ENCODE assay signal across 13 mouse cellular contexts in genomic region chr16:92653816-92654215, GRCm38 (mm10).
A peak's percentile ranks its signal among the peaks of the same experiment; 100 is the strongest.
DNase-seq lines count a peak whose midpoint lies in the region; ATAC-seq lines count a peak whose summit lies in the region.
"Had no signal": no experiment of that assay in that cellular context is flagged by ENCODE, and none has a peak within 500 bp of the region (broad histone marks: within the 10 kb centered on the region; RNA-seq: fewer than 3 reads in every experiment).

No protein-coding gene starts in this region.

- DNase-seq in embryonic facial prominence, embryonic 10.5 days (ENCODE audit: low spot score), result no peak
- peak; percentile 75 for DNase-seq in 3134 (ENCODE audit: extremely low read depth, insufficient read length, low spot score)
- peak; percentile 86 for DNase-seq in embryonic facial prominence, embryonic 14.5 days (ENCODE audit: low spot score)
- peak; percentile 32 for DNase-seq in lung, postnatal 25 days (ENCODE audit: low spot score)
- no peak for DNase-seq in midbrain, embryonic 10.5 days (ENCODE audit: low spot score)
- no peak for DNase-seq in left cerebral cortex, adult 18-20 months (ENCODE audit: low spot score in 2 of 2)
- DNase-seq: adrenal gland, adult 8-10 months; cerebellum, adult 11-12 months; right cerebral cortex, postnatal 4 days had no signal

- peaks cover 38% of the 10 kb centered on the region for H3K4me1 ChIP-seq in embryonic facial prominence, embryonic 12.5 days
- peaks cover 44% of the 10 kb centered on the region for H3K4me1 ChIP-seq in embryonic facial prominence, embryonic 10.5 days
- peaks cover 21% of the 10 kb centered on the region for H3K4me1 ChIP-seq in embryonic facial prominence, embryonic 14.5 days (ENCODE audit: control insufficient read depth, insufficient read depth, low read length)
- H3K4me1 ChIP-seq in intestine, embryonic 15.5 days (replicated peaks), result 0 out of 2 replicates have a peak, but pooled peaks cover 2% of the 10 kb centered on the region
- H3K4me1 ChIP-seq in midbrain, embryonic 10.5 days, result peaks cover 26% of the 10 kb centered on the region

- peaks cover 3% of the 10 kb centered on the region; the same call in 1 of the 2 replicates for H3K9me3 ChIP-seq in embryonic facial prominence, embryonic 12.5 days
- H3K9me3 ChIP-seq in embryonic facial prominence, embryonic 10.5 days, result no peaks in the 10 kb centered on the region
- H3K9me3 ChIP-seq in embryonic facial prominence, embryonic 14.5 days (ENCODE audit: control insufficient read depth, low read length), result no peaks in the 10 kb centered on the region
- H3K9me3 ChIP-seq in intestine, embryonic 15.5 days, result no peaks in the 10 kb centered on the region
- no peaks in the 10 kb centered on the region for H3K9me3 ChIP-seq in midbrain, embryonic 10.5 days (replicated peaks)
- H3K9me3 ChIP-seq: heart, embryonic 10.5 days had no signal

- WGBS in embryonic facial prominence, embryonic 12.5 days, result 28% methylated on average over 5 of the region's 5 CpGs
- 55% methylated on average over 5 of the region's 5 CpGs for WGBS in embryonic facial prominence, embryonic 10.5 days
- 35% methylated on average over 5 of the region's 5 CpGs for WGBS in embryonic facial prominence, embryonic 14.5 days
- 47% methylated on average over 5 of the region's 5 CpGs for WGBS in intestine, embryonic 15.5 days
- 66% methylated on average over 5 of the region's 5 CpGs for WGBS in midbrain, embryonic 10.5 days

- no peak overlapping the region for H3K4me3 ChIP-seq in embryonic facial prominence, embryonic 12.5 days
- no peak overlapping the region for H3K4me3 ChIP-seq in embryonic facial prominence, embryonic 10.5 days
- H3K4me3 ChIP-seq in embryonic facial prominence, embryonic 14.5 days (ENCODE audit: low read depth, low read length), result no peak overlapping the region
- no peak overlapping the region for H3K4me3 ChIP-seq in intestine, embryonic 15.5 days (replicated peaks)
- H3K4me3 ChIP-seq in midbrain, embryonic 10.5 days, result no peak overlapping the region
- H3K4me3 ChIP-seq: heart, embryonic 10.5 days had no signal

- no peak overlapping the region for H3K4me2 ChIP-seq in embryonic facial prominence, embryonic 12.5 days (replicated peaks)
- no peak overlapping the region for H3K4me2 ChIP-seq in embryonic facial prominence, embryonic 14.5 days (ENCODE audit: low read depth, low read length)
- H3K4me2 ChIP-seq in intestine, embryonic 15.5 days (replicated peaks), result no peak overlapping the region

- no peaks in the 10 kb centered on the region for H3K27me3 ChIP-seq in embryonic facial prominence, embryonic 12.5 days
- no peaks in the 10 kb centered on the region for H3K27me3 ChIP-seq in embryonic facial prominence, embryonic 10.5 days (replicated peaks; ENCODE audit: low read depth, poor library complexity, severe bottlenecking)
- H3K27me3 ChIP-seq in embryonic facial prominence, embryonic 14.5 days (replicated peaks; ENCODE audit: control insufficient read depth, insufficient read depth, low read length), result no peaks in the 10 kb centered on the region
- H3K27me3 ChIP-seq in intestine, embryonic 15.5 days (replicated peaks), result no peaks in the 10 kb centered on the region
- H3K27me3 ChIP-seq in midbrain, embryonic 10.5 days (ENCODE audit: low read depth, poor library complexity, severe bottlenecking), result no peaks in the 10 kb centered on the region

- H3K9ac ChIP-seq in embryonic facial prominence, embryonic 12.5 days, result no peak overlapping the region
- no peak overlapping the region for H3K9ac ChIP-seq in embryonic facial prominence, embryonic 14.5 days (ENCODE audit: low read depth, low read length)
- H3K9ac ChIP-seq in intestine, embryonic 15.5 days, result no peak overlapping the region

- peak overlapping the region; percentile 72; the same call in 1 of the 2 replicates for H3K27ac ChIP-seq in embryonic facial prominence, embryonic 12.5 days
- no peak overlapping the region; the same call in 1 of the 2 replicates for H3K27ac ChIP-seq in embryonic facial prominence, embryonic 10.5 days (replicated peaks)
- peak overlapping the region; percentile 77; the same call in 1 of the 2 replicates for H3K27ac ChIP-seq in embryonic facial prominence, embryonic 14.5 days (replicated peaks; ENCODE audit: low read depth, low read length)
- no peak overlapping the region for H3K27ac ChIP-seq in intestine, embryonic 15.5 days
- H3K27ac ChIP-seq in midbrain, embryonic 10.5 days (replicated peaks), result no peak overlapping the region
- H3K27ac ChIP-seq: heart, embryonic 10.5 days had no signal

- peak; percentile 44; the same call in 1 of the 2 replicates for ATAC-seq in embryonic facial prominence, embryonic 12.5 days (ENCODE audit: insufficient number of reproducible peaks, insufficient read depth, low FRiP score, low TSS enrichment)
- peak; percentile 77 for ATAC-seq in embryonic facial prominence, embryonic 14.5 days (ENCODE audit: low read depth)
- ATAC-seq in intestine, embryonic 15.5 days, result no peak
- ATAC-seq: intestine, embryonic 16.5 days had no signal

- no peaks in the 10 kb centered on the region; the same call in 1 of the 2 replicates for H3K36me3 ChIP-seq in embryonic facial prominence, embryonic 12.5 days
- no peaks in the 10 kb centered on the region for H3K36me3 ChIP-seq in embryonic facial prominence, embryonic 10.5 days (replicated peaks)
- peaks cover 4% of the 10 kb centered on the region; the same call in 1 of the 2 replicates for H3K36me3 ChIP-seq in embryonic facial prominence, embryonic 14.5 days (ENCODE audit: control insufficient read depth, insufficient read depth, low read length)
- H3K36me3 ChIP-seq in intestine, embryonic 15.5 days, result no peaks in the 10 kb centered on the region
- no peaks in the 10 kb centered on the region for H3K36me3 ChIP-seq in midbrain, embryonic 10.5 days
- H3K36me3 ChIP-seq: heart, embryonic 10.5 days had no signal

Comparison
In these comparisons a context has a peak if more than half of its experiments do, and no peak if none do; other contexts are left out.
1. H3K27ac ChIP-seq: peak in embryonic facial prominence, embryonic 12.5 days (single experiment) and embryonic facial prominence, embryonic 14.5 days (single experiment); none in embryonic facial prominence, embryonic 10.5 days (single experiment), intestine, embryonic 15.5 days (single experiment) and midbrain, embryonic 10.5 days (single experiment).
2. DNase-seq: peak in 3134 (single experiment), embryonic facial prominence, embryonic 14.5 days (single experiment) and lung, postnatal 25 days (single experiment); none in embryonic facial prominence, embryonic 10.5 days (single experiment), midbrain, embryonic 10.5 days (single experiment) and left cerebral cortex, adult 18-20 months (0 of 2).